Mouse (Mus musculus): ENCODE measurements around the gene Rnf168. TPM values are rescaled to one million over a fixed set of nuclear protein-coding genes. Genes with fewer than 3 reads are reported as not detected.
"Not testable (repeated sequence)": the region's sequence is repeated elsewhere in the genome, so short reads cannot be mapped to it uniquely, and the experiment has no call there.

Rnf168 gene
- total and polyA plus RNA-seq, 3 experiments = 14.9 to 61.5 (median 17.6) TPM

DNA sequence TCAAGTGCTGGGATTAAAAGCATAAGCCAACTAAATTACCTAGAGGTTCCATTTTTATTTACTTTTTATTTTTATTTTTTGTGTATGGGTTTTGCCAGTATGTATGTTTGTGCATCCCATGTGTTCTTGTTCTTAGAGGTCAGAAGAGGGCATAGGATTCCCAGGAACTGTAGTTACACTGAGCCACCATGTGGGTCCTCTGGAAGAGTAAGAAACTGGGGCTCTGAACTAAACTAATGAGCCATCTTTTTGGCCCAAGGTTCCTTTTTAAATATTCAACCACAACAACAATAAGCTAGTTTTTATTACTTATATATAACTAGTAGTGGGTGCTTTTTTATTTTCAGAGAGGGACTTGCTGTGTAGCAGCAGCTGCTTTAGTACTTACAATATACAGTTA lies 5.3 kb downstream of the Rnf168 start:
- H3K4me3 ChIP-seq (ENCODE audit: control insufficient read depth in 1 of 2, insufficient read depth in 1 of 2, low read depth in 2 of 2, low read length in 2 of 2) = no peak overlapping the region
- H3K79me2 ChIP-seq (ENCODE audit: control insufficient read depth, insufficient read depth, low read length, poor library complexity) = peaks cover 32% of the 10 kb centered on the region
- TF ChIP-seq ZNF384 (IDR thresholded peaks at IDR 0.05; ENCODE audit: low read depth, low read length) = no peak
- no peak for TF ChIP-seq RCOR1 (IDR thresholded peaks at IDR 0.05; ENCODE audit: low read depth, low read length)
- TF ChIP-seq ELF1 (IDR thresholded peaks at IDR 0.05; ENCODE audit: low read depth, low read length) = no peak
- no peak for TF ChIP-seq ETS1 (IDR thresholded peaks at IDR 0.05; ENCODE audit: low read depth, low read length)
- no peak for TF ChIP-seq MAFK (IDR thresholded peaks at IDR 0.05; ENCODE audit: borderline replicate concordance, low read depth, low read length)
- TF ChIP-seq HCFC1 (IDR thresholded peaks at IDR 0.05; ENCODE audit: low read depth, low read length) = no peak
- TF ChIP-seq ZC3H11A (IDR thresholded peaks at IDR 0.05; ENCODE audit: low read depth, low read length) = no peak
- TF ChIP-seq USF1 (IDR thresholded peaks at IDR 0.05; ENCODE audit: low read depth, low read length) = no peak
- TF ChIP-seq CTCF (IDR thresholded peaks at IDR 0.05 in 2 of 3, conservative IDR thresholded peaks at IDR 0.05 in 1 of 3; ENCODE audit: control insufficient read depth in 1 of 3, insufficient read depth in 1 of 3, low read depth in 2 of 3, low read length in 3 of 3, poor library complexity in 1 of 3, severe bottlenecking in 1 of 3) = no peak
- TF ChIP-seq CHD1 (IDR thresholded peaks at IDR 0.05; ENCODE audit: low read depth, low read length) = no peak
- no peak for TF ChIP-seq TBP (IDR thresholded peaks at IDR 0.05; ENCODE audit: low read depth, low read length)
- no peak for TF ChIP-seq GATA1 (IDR thresholded peaks at IDR 0.05; ENCODE audit: low read depth, low read length)
- TF ChIP-seq BHLHE40 (IDR thresholded peaks at IDR 0.05; ENCODE audit: borderline replicate concordance, low read depth, low read length) = no peak
- TF ChIP-seq CHD2 (IDR thresholded peaks at IDR 0.05; ENCODE audit: low read length) = no peak
- TF ChIP-seq NRF1 (IDR thresholded peaks at IDR 0.05; ENCODE audit: insufficient read depth, low read depth, low read length, poor library complexity, severe bottlenecking) = no peak
- H3K27ac ChIP-seq (ENCODE audit: control insufficient read depth, low read depth, low read length) = no peak overlapping the region
- H3K9me3 ChIP-seq (replicated peaks; ENCODE audit: insufficient read depth, low read length) = no peaks in the 10 kb centered on the region
- H3K9ac ChIP-seq (ENCODE audit: control insufficient read depth, low read depth, low read length, poor library complexity, severe bottlenecking) = no peak overlapping the region
- peaks cover 11 to 28% of the 10 kb centered on the region in 2 experiments for H3K36me3 ChIP-seq (ENCODE audit: control insufficient read depth in 1 of 2, insufficient read depth in 2 of 2, low read length in 2 of 2)
- no peaks in the 10 kb centered on the region for H3K27me3 ChIP-seq (ENCODE audit: control insufficient read depth in 1 of 2, insufficient read depth in 2 of 2, low read length in 2 of 2)
- DNase-seq (ENCODE audit: low read depth, low spot score) = no peak
- no peaks in the 10 kb centered on the region; a peak in 1 of 4 replicates for H3K4me1 ChIP-seq (ENCODE audit: control insufficient read depth in 1 of 2, insufficient read depth in 2 of 2, low read length in 2 of 2)

GRCm38 (mm10) chr16:32291821-32292220 lies 14.6 kb downstream of the Rnf168 start:
- DNase-seq (ENCODE audit: low read depth, low spot score) = no peak
- no peaks in the 10 kb centered on the region for H3K4me1 ChIP-seq (ENCODE audit: control insufficient read depth in 1 of 2, insufficient read depth in 2 of 2, low read length in 2 of 2)
- H3K27ac ChIP-seq (ENCODE audit: control insufficient read depth, low read depth, low read length) = no peak overlapping the region
- peaks cover 0 to 46% of the 10 kb centered on the region in 2 experiments; a peak in 2 of 4 replicates for H3K36me3 ChIP-seq (ENCODE audit: control insufficient read depth in 1 of 2, insufficient read depth in 2 of 2, low read length in 2 of 2)
- H3K4me3 ChIP-seq (ENCODE audit: control insufficient read depth in 1 of 2, insufficient read depth in 1 of 2, low read depth in 2 of 2, low read length in 2 of 2) = no peak overlapping the region
- no peak overlapping the region for H3K9ac ChIP-seq (ENCODE audit: control insufficient read depth, low read depth, low read length, poor library complexity, severe bottlenecking)
- H3K9me3 ChIP-seq (replicated peaks; ENCODE audit: insufficient read depth, low read length) = no peaks in the 10 kb centered on the region
- no peaks in the 10 kb centered on the region for H3K27me3 ChIP-seq (ENCODE audit: control insufficient read depth in 1 of 2, insufficient read depth in 2 of 2, low read length in 2 of 2)
- 0 out of 2 replicates have a peak, but pooled peaks cover 2% of the 10 kb centered on the region for H3K79me2 ChIP-seq (ENCODE audit: control insufficient read depth, insufficient read depth, low read length, poor library complexity)
- TF ChIP-seq ZNF384 (IDR thresholded peaks at IDR 0.05; ENCODE audit: low read depth, low read length) (no peak), GATA1 (IDR thresholded peaks at IDR 0.05; ENCODE audit: low read depth, low read length) (no peak), NRF1 (IDR thresholded peaks at IDR 0.05; ENCODE audit: insufficient read depth, low read depth, low read length, poor library complexity, severe bottlenecking) (no peak), UBTF (IDR thresholded peaks at IDR 0.05; ENCODE audit: borderline replicate concordance, insufficient read depth, low read depth, low read length) (no peak), E2F4 (IDR thresholded peaks at IDR 0.05; ENCODE audit: borderline replicate concordance, low read depth, low read length) (no peak), TAL1 (IDR thresholded peaks at IDR 0.05; ENCODE audit: low read length) (no peak), GABPA (IDR thresholded peaks at IDR 0.05; ENCODE audit: low read depth, low read length) (no peak), ETS1 (IDR thresholded peaks at IDR 0.05; ENCODE audit: low read depth, low read length) (no peak), KAT2A (conservative IDR thresholded peaks at IDR 0.05; ENCODE audit: low read depth, low read length) (no peak), MAFK (IDR thresholded peaks at IDR 0.05; ENCODE audit: borderline replicate concordance, low read depth, low read length) (no peak), POLR2A (IDR thresholded peaks at IDR 0.05; ENCODE audit: control insufficient read depth in 1 of 2, insufficient read depth in 1 of 2, low read depth in 1 of 2, low read length in 2 of 2, poor library complexity in 1 of 2) (no peak), CHD2 (IDR thresholded peaks at IDR 0.05; ENCODE audit: low read length) (no peak), RAD21 (IDR thresholded peaks at IDR 0.05; ENCODE audit: low read depth, low read length) (no peak), TBP (IDR thresholded peaks at IDR 0.05; ENCODE audit: low read depth, low read length) (no peak)

DNA sequence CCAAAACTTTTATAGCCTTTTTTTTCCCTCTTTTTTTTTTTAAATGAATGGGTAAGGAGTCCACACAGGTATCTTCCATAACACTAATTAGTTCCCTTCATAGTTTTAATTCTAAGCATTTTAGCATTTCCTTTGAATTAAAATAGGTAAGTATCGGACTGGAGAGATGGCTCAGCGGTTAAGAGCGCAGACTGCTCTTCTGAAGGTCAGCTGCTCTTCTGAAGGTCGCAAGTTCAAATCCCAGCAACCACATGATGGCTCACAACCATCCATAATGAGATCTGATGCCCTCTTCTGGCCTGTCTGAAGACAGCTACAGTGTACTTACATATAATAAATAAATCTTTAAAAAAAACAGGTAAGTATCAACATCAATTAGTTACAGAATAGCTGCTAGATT lies 22.4 kb downstream of the Rnf168 start:
- H3K9ac ChIP-seq (ENCODE audit: control insufficient read depth, low read depth, low read length, poor library complexity, severe bottlenecking); DNase-seq (ENCODE audit: low read depth, low spot score); H3K4me3 ChIP-seq (ENCODE audit: control insufficient read depth in 1 of 2, insufficient read depth in 1 of 2, low read depth in 2 of 2, low read length in 2 of 2); H3K79me2 ChIP-seq (ENCODE audit: control insufficient read depth, insufficient read depth, low read length, poor library complexity); H3K9me3 ChIP-seq (replicated peaks; ENCODE audit: insufficient read depth, low read length); H3K4me1 ChIP-seq (ENCODE audit: control insufficient read depth in 1 of 2, insufficient read depth in 2 of 2, low read length in 2 of 2); H3K27me3 ChIP-seq (ENCODE audit: control insufficient read depth in 1 of 2, insufficient read depth in 2 of 2, low read length in 2 of 2); H3K27ac ChIP-seq (ENCODE audit: control insufficient read depth, low read depth, low read length): not testable (repeated sequence)
- H3K36me3 ChIP-seq (ENCODE audit: control insufficient read depth in 1 of 2, insufficient read depth in 2 of 2, low read length in 2 of 2) = peaks cover 0 to 25% of the 10 kb centered on the region in 2 experiments; a peak in 2 of 4 replicates

All from MEL (cell line).